9 mouse cellular contexts compared by ENCODE assay signal in the genomic region with DNA sequence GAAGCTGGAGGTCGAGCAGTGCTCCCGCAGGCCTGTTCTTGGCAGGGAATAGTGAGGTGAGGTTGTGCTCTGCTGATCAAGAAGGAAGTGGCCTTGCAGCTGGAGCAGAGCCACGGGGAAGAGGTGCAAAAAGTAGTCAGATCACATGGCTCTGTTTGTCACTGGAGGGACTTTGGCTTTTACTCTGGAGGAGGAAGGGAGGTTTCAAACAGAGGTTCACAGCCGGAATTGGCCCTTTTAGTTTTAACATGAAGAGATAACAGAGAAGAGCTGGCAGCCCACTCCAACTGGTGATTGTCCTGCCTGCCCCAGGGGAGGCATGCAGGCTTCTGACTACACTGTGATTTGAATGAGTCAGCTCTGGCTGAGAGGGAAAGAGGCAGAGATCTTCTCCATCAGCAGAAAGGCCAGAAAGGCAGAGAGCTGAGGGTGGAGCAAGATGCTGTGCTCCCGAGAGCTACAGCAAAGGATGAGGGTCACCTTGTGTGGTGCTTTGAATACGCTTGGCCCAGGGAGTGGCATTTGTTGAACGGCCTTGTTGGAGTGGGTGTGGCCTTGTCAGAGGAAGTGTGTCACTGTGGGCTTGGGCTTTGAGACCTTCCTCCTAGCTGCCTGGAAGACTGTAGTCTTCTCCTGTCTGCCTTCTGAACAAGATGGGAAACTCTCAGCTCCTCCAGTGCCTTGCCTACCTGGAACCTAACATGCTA. TPM values are rescaled to one million over a fixed set of nuclear protein-coding genes. Genes with fewer than 3 reads are reported as not detected.
DNase-seq lines count a peak whose midpoint lies in the region; ATAC-seq and TF ChIP-seq lines count a peak whose summit lies in the region.
"Had no signal": no experiment of that assay in that cellular context is flagged by ENCODE, and none has a peak within 500 bp of the region (broad histone marks: within the 10 kb centered on the region; RNA-seq: fewer than 3 reads in every experiment).

No protein-coding gene starts in this region.

- peaks cover 0 to 13% of the 10 kb centered on the region in 2 experiments; a peak in 3 of 4 replicates for H3K4me1 ChIP-seq in MEL (ENCODE audit: control insufficient read depth in 1 of 2, insufficient read depth in 2 of 2, low read length in 2 of 2)
- no peaks in the 10 kb centered on the region for H3K4me1 ChIP-seq in midbrain, postnatal 0 days (ENCODE audit: insufficient read depth, low read length)
- no peaks in the 10 kb centered on the region for H3K4me1 ChIP-seq in forebrain, embryonic 10.5 days

- peak; percentile 41 for DNase-seq in MEL (ENCODE audit: low read depth, low spot score)
- DNase-seq in R1 (ENCODE audit: low read depth, low spot score), result peak; percentile 44
- peak; percentile 55 to 57 for DNase-seq in heart, postnatal 14 days
- DNase-seq in large intestine, adult 2 months (ENCODE audit: low read depth, low spot score), result peak; percentile 55
- no peak for DNase-seq in left cerebral cortex, adult 8-10 months (ENCODE audit: low spot score in 2 of 2)
- no peak for DNase-seq in midbrain, postnatal 0 days (ENCODE audit: low spot score)
- DNase-seq in forebrain, embryonic 10.5 days (ENCODE audit: extremely low spot score, low spot score), result no peak
- DNase-seq: gastrocnemius, postnatal 36 days had no signal

- no peak for TF ChIP-seq EP300 in MEL (IDR thresholded peaks at IDR 0.05; ENCODE audit: low read depth in 1 of 2, low read length in 2 of 2)

- no peaks in the 10 kb centered on the region for H3K9me3 ChIP-seq in MEL (replicated peaks; ENCODE audit: insufficient read depth, low read length)
- no peaks in the 10 kb centered on the region for H3K9me3 ChIP-seq in midbrain, postnatal 0 days (ENCODE audit: low read length)
- H3K9me3 ChIP-seq in forebrain, embryonic 10.5 days, result peaks cover 5% of the 10 kb centered on the region; the same call in 1 of the 2 replicates

- H3K27ac ChIP-seq in MEL (ENCODE audit: control insufficient read depth, low read depth, low read length), result no peak overlapping the region
- H3K27ac ChIP-seq in midbrain, postnatal 0 days (ENCODE audit: low read depth, low read length), result no peak overlapping the region
- H3K27ac ChIP-seq in forebrain, embryonic 10.5 days, result no peak overlapping the region

- no peak overlapping the region for H3K4me2 ChIP-seq in midbrain, postnatal 0 days (ENCODE audit: low read depth, low read length, poor library complexity, severe bottlenecking)

- no peak overlapping the region for H3K9ac ChIP-seq in MEL (ENCODE audit: control insufficient read depth, low read depth, low read length, poor library complexity, severe bottlenecking)
- H3K9ac ChIP-seq in midbrain, postnatal 0 days (replicated peaks; ENCODE audit: low read length, poor library complexity, severe bottlenecking), result no peak overlapping the region

- no peaks in the 10 kb centered on the region; a peak in 1 of 4 replicates for H3K36me3 ChIP-seq in MEL (ENCODE audit: control insufficient read depth in 1 of 2, insufficient read depth in 2 of 2, low read length in 2 of 2)
- no peaks in the 10 kb centered on the region for H3K36me3 ChIP-seq in midbrain, postnatal 0 days (ENCODE audit: insufficient read depth, low read length)
- H3K36me3 ChIP-seq in forebrain, embryonic 10.5 days (replicated peaks), result no peaks in the 10 kb centered on the region

- TF ChIP-seq POLR2A in MEL (IDR thresholded peaks at IDR 0.05; ENCODE audit: control insufficient read depth in 1 of 2, insufficient read depth in 1 of 2, low read depth in 1 of 2, low read length in 2 of 2, poor library complexity in 1 of 2), result no peak

- TF ChIP-seq RAD21 in MEL (IDR thresholded peaks at IDR 0.05; ENCODE audit: low read depth, low read length), result no peak

- intact Hi-C loops in heart, postnatal 14 days (cut with DNase I), result no loop called here

- H3K27me3 ChIP-seq in MEL (ENCODE audit: control insufficient read depth in 1 of 2, insufficient read depth in 2 of 2, low read length in 2 of 2), result no peaks in the 10 kb centered on the region
- no peaks in the 10 kb centered on the region; the same call in 1 of the 2 replicates for H3K27me3 ChIP-seq in midbrain, postnatal 0 days (ENCODE audit: insufficient read depth, low read length)
- H3K27me3 ChIP-seq in forebrain, embryonic 10.5 days (ENCODE audit: poor library complexity, severe bottlenecking), result no peaks in the 10 kb centered on the region

- WGBS in large intestine, adult 2 months, result 21% methylated on average over 7 of the region's 7 CpGs
- WGBS in midbrain, postnatal 0 days, result 72% methylated on average over 7 of the region's 7 CpGs
- WGBS in forebrain, embryonic 10.5 days, result 84% methylated on average over 7 of the region's 7 CpGs

- TF ChIP-seq CTCF in MEL (IDR thresholded peaks at IDR 0.05 in 2 of 3, conservative IDR thresholded peaks at IDR 0.05 in 1 of 3; ENCODE audit: control insufficient read depth in 1 of 3, insufficient read depth in 1 of 3, low read depth in 2 of 3, low read length in 3 of 3, poor library complexity in 1 of 3, severe bottlenecking in 1 of 3), result no peak
- TF ChIP-seq CTCF in midbrain, postnatal 0 days (IDR thresholded peaks at IDR 0.05), result no peak

- no peak for ATAC-seq in midbrain, postnatal 0 days (ENCODE audit: low FRiP score)
- ATAC-seq: activated CD4-positive, CD25-positive, alpha-beta regulatory T cell, adult 4 months had no signal

- no peak overlapping the region for H3K4me3 ChIP-seq in MEL (ENCODE audit: control insufficient read depth in 1 of 2, insufficient read depth in 1 of 2, low read depth in 2 of 2, low read length in 2 of 2)
- no peak overlapping the region for H3K4me3 ChIP-seq in midbrain, postnatal 0 days (ENCODE audit: low read depth, low read length)
- no peak overlapping the region for H3K4me3 ChIP-seq in forebrain, embryonic 10.5 days

- no peaks in the 10 kb centered on the region for H3K79me2 ChIP-seq in MEL (ENCODE audit: control insufficient read depth, insufficient read depth, low read length, poor library complexity)

TF ChIP-seq in MEL, 35 proteins besides CTCF, POLR2A, EP300 and RAD21 (continues in another document):
- TF ChIP-seq NRF1 (IDR thresholded peaks at IDR 0.05; ENCODE audit: insufficient read depth, low read depth, low read length, poor library complexity, severe bottlenecking), result no peak
- no peak for TF ChIP-seq MAZ (IDR thresholded peaks at IDR 0.05; ENCODE audit: low read depth, low read length)

RNA-seq across cellular contexts. Expression of a gene that starts 9.0 kb away (rescaled TPM):
- total RNA-seq in MEL (2012; rRNA removed), result 5.4 TPM in 2 replicates
- polyA plus RNA-seq in MEL (2012; ENCODE audit: insufficient read depth in 1 of 2, insufficient read length in 2 of 2, low read depth in 1 of 2, low replicate concordance in 2 of 2, missing spikeins in 1 of 2), result 10 to 100 TPM in 1 of 2 experiments, not detected in 1; 18.3 TPM
- 1 to 10 TPM; 4.2 to 5.0 TPM for total RNA-seq in heart, postnatal 14 days (2021)
- 30.8 and 41.7 TPM in 2 replicates for polyA plus RNA-seq in large intestine, adult 2 months (2012; rRNA removed)
- 10 to 100 TPM in 3 of 4 experiments, 1 to 10 TPM in 1; 9.8 to 14.5 (median 13.4) TPM for total RNA-seq in left cerebral cortex, adult 8-10 months (2022)
- 6.6 and 10.7 TPM in 2 replicates for total RNA-seq in midbrain, postnatal 0 days (2014; rRNA removed)
- 5.7 and 6.2 TPM in 2 replicates for polyA plus RNA-seq in midbrain, postnatal 0 days (2015; fragmentation: Nextera tagmentation; extraction: Ambion mirVana)
- polyA plus RNA-seq in forebrain, embryonic 10.5 days (2016; fragmentation: Nextera tagmentation; extraction: Ambion mirVana), result 10.1 and 10.6 TPM in 2 replicates

RNA-seq across cellular contexts. Expression of a gene that starts 15.0 kb away (rescaled TPM):
- total RNA-seq in MEL (2012; rRNA removed), result not detected in 2 replicates
- polyA plus RNA-seq in MEL (2012; ENCODE audit: insufficient read depth in 1 of 2, insufficient read length in 2 of 2, low read depth in 1 of 2, low replicate concordance in 2 of 2, missing spikeins in 1 of 2), result under 1 TPM in 1 of 2 experiments, not detected in 1; 0.10 TPM
- total RNA-seq in heart, postnatal 14 days (2021), result 10 to 100 TPM; 27.1 to 32.5 TPM
- 16.2 and 22.5 TPM in 2 replicates for polyA plus RNA-seq in large intestine, adult 2 months (2012; rRNA removed)
- total RNA-seq in left cerebral cortex, adult 8-10 months (2022), result 10 to 100 TPM; 22.3 to 25.7 (median 24.6) TPM
- total RNA-seq in midbrain, postnatal 0 days (2014; rRNA removed), result 19.8 and 29.7 TPM in 2 replicates
- 25.8 and 28.9 TPM in 2 replicates for polyA plus RNA-seq in midbrain, postnatal 0 days (2015; fragmentation: Nextera tagmentation; extraction: Ambion mirVana)
- polyA plus RNA-seq in forebrain, embryonic 10.5 days (2016; fragmentation: Nextera tagmentation; extraction: Ambion mirVana), result 8.0 and 8.8 TPM in 2 replicates

RNA-seq across cellular contexts. Expression of a gene that starts 31.3 kb away (rescaled TPM):
- total RNA-seq in MEL (2012; rRNA removed), result 285 and 366 TPM in 2 replicates
- polyA plus RNA-seq in MEL (2012; ENCODE audit: insufficient read depth in 1 of 2, insufficient read length in 2 of 2, low read depth in 1 of 2, low replicate concordance in 2 of 2, missing spikeins in 1 of 2), result 100 to 1,000 TPM in 1 of 2 experiments, not detected in 1; 261 TPM
- 10 to 100 TPM; 31.0 to 33.0 TPM for total RNA-seq in heart, postnatal 14 days (2021)
- polyA plus RNA-seq in large intestine, adult 2 months (2012; rRNA removed), result 153 and 179 TPM in 2 replicates
- 10 to 100 TPM; 22.1 to 26.9 (median 23.4) TPM for total RNA-seq in left cerebral cortex, adult 8-10 months (2022)
- 21.3 and 30.3 TPM in 2 replicates for total RNA-seq in midbrain, postnatal 0 days (2014; rRNA removed)
- 41.1 and 47.7 TPM in 2 replicates for polyA plus RNA-seq in midbrain, postnatal 0 days (2015; fragmentation: Nextera tagmentation; extraction: Ambion mirVana)
- polyA plus RNA-seq in forebrain, embryonic 10.5 days (2016; fragmentation: Nextera tagmentation; extraction: Ambion mirVana), result 158 and 163 TPM in 2 replicates

RNA-seq across cellular contexts. Expression of a gene that starts 43.3 kb away (rescaled TPM):
- 0.33 and 0.58 TPM in 2 replicates for total RNA-seq in MEL (2012; rRNA removed)
- 1 to 10 TPM in 1 of 2 experiments, not detected in 1; 1.8 TPM for polyA plus RNA-seq in MEL (2012; ENCODE audit: insufficient read depth in 1 of 2, insufficient read length in 2 of 2, low read depth in 1 of 2, low replicate concordance in 2 of 2, missing spikeins in 1 of 2)
- 100 to 1,000 TPM; 796 to 815 TPM for total RNA-seq in heart, postnatal 14 days (2021)
- polyA plus RNA-seq in large intestine, adult 2 months (2012; rRNA removed), result 0.91 and 1.3 TPM in 2 replicates
- 10 to 100 TPM in 3 of 4 experiments, 1 to 10 TPM in 1; 8.3 to 11.8 (median 10.7) TPM for total RNA-seq in left cerebral cortex, adult 8-10 months (2022)
- total RNA-seq in midbrain, postnatal 0 days (2014; rRNA removed), result not detected in 2 replicates
- 2.9 and 3.8 TPM in 2 replicates for polyA plus RNA-seq in midbrain, postnatal 0 days (2015; fragmentation: Nextera tagmentation; extraction: Ambion mirVana)
- polyA plus RNA-seq in forebrain, embryonic 10.5 days (2016; fragmentation: Nextera tagmentation; extraction: Ambion mirVana), result 2.8 and 2.9 TPM in 2 replicates

RNA-seq across cellular contexts. Expression of a gene that starts 51.8 kb away (rescaled TPM):
- not detected in 2 replicates for total RNA-seq in MEL (2012; rRNA removed)
- not detected for polyA plus RNA-seq in MEL (2012; ENCODE audit: insufficient read depth in 1 of 2, insufficient read length in 2 of 2, low read depth in 1 of 2, low replicate concordance in 2 of 2, missing spikeins in 1 of 2)
- 100 to 1,000 TPM; 304 to 849 TPM for total RNA-seq in heart, postnatal 14 days (2021)
- 17.3 and 23.4 TPM in 2 replicates for polyA plus RNA-seq in large intestine, adult 2 months (2012; rRNA removed)
- total RNA-seq in left cerebral cortex, adult 8-10 months (2022), result not detected
- not detected in 2 replicates for total RNA-seq in midbrain, postnatal 0 days (2014; rRNA removed)
- polyA plus RNA-seq in midbrain, postnatal 0 days (2015; fragmentation: Nextera tagmentation; extraction: Ambion mirVana), result 0.31 TPM in 1 of 2 replicates, not detected in the other
- 2.6 and 3.1 TPM in 2 replicates for polyA plus RNA-seq in forebrain, embryonic 10.5 days (2016; fragmentation: Nextera tagmentation; extraction: Ambion mirVana)
- total RNA-seq: gastrocnemius, postnatal 36 days had no signal
- polyA plus RNA-seq: activated CD4-positive, CD25-positive, alpha-beta regulatory T cell, adult 4 months had no signal

Comparison
In these comparisons a context has a peak if more than half of its experiments do, and no peak if none do; other contexts are left out.
1. DNase-seq: peak in MEL (single experiment), R1 (single experiment), heart, postnatal 14 days (2 of 2) and large intestine, adult 2 months (single experiment); none in left cerebral cortex, adult 8-10 months (0 of 2), midbrain, postnatal 0 days (single experiment) and forebrain, embryonic 10.5 days (single experiment).
2. RNA of a gene that starts 15.0 kb away (total RNA-seq): 27.1 to 32.5 TPM in heart, postnatal 14 days, 22.3 to 25.7 TPM in left cerebral cortex, adult 8-10 months and 19.8 to 29.7 TPM in midbrain, postnatal 0 days; not detected in MEL; every median in the first group is over 10 times any median in the second.